Mouse (Mus musculus) heart, postnatal 0 days (tissue): ENCODE measurements around the gene Top1. TPM values are rescaled to one million over a fixed set of nuclear protein-coding genes. Genes with fewer than 3 reads are reported as not detected.
A peak's percentile ranks its signal among the peaks of the same experiment; 100 is the strongest.

Experiments
- ATAC-seq: fragments of 200-750 bp; cut with Nextera tagmentation; 2 replicates; pipeline ENCODE4 v1.8.0; 2017; ENCODE audit warnings: low read depth, moderate number of reproducible peaks, moderate library complexity; ENCODE audit not compliant: insufficient read depth
- DNase-seq: peaks from one replicate; pipeline ENCODE4 v3.0.0-alpha.2; 2016; ENCODE audit warnings: low spot score
- H3K27ac ChIP-seq: fragments of 300-500 bp; sonication (generic); 2 replicates; pipeline ENCODE4 v1.5.1; 2014; ENCODE audit warnings: low read depth, mild to moderate bottlenecking
- H3K27me3 ChIP-seq: fragments of 300-500 bp; sonication (generic); 2 replicates; pipeline ENCODE4 v1.6.1; 2014; ENCODE audit warnings: low read length, mixed read lengths; ENCODE audit not compliant: control insufficient read depth, insufficient read depth
- H3K36me3 ChIP-seq: fragments of 300-500 bp; sonication (generic); replicated peaks from 2 replicates; pipeline ENCODE4 v1.6.1; 2014; ENCODE audit warnings: low read length, mixed read lengths; ENCODE audit not compliant: control insufficient read depth, insufficient read depth
- H3K4me1 ChIP-seq: fragments of 300-500 bp; sonication (generic); 2 replicates; pipeline ENCODE4 v1.6.1; 2014; ENCODE audit warnings: antibody characterized with exemption; ENCODE audit not compliant: control insufficient read depth, insufficient read depth
- H3K4me2 ChIP-seq: fragments of 300-500 bp; sonication (generic); 2 replicates; pipeline ENCODE4 v1.6.1; 2014; ENCODE audit warnings: low read depth, mild to moderate bottlenecking, low read length, moderate library complexity
- H3K4me3 ChIP-seq: fragments of 300-500 bp; sonication (generic); 2 replicates; pipeline ENCODE4 v1.5.1; 2014; ENCODE audit warnings: low read depth, low read length
- H3K9ac ChIP-seq: fragments of 300-500 bp; sonication (generic); replicated peaks from 2 replicates; pipeline ENCODE4 v1.6.1; 2014; ENCODE audit warnings: low read depth, low read length, mixed read lengths
- H3K9me3 ChIP-seq: fragments of 300-500 bp; sonication (generic); replicated peaks from 2 replicates; pipeline ENCODE4 v1.6.1; 2016; ENCODE audit warnings: low read length; ENCODE audit not compliant: control insufficient read depth
- CTCF ChIP-seq: IDR thresholded peaks from 2 replicates; pipeline ENCODE4 v1.5.1; 2016; ENCODE audit warnings: antibody characterized with exemption, control low read depth, low read depth
- EP300 ChIP-seq: IDR thresholded peaks from 2 replicates; pipeline ENCODE4 v1.6.1; 2016; ENCODE audit warnings: antibody characterized with exemption, low read depth
- WGBS: fragments of 180-500 bp; shearing (Covaris S2); extraction: QIAGEN DNeasy Blood & Tissue Kit; methylation state at CpG from one replicate; pipeline ENCODE4 v1.1.7; 2014; 5-methylcytosine and 5-hydroxymethylcytosine counted together
- polyA plus RNA-seq: library from polyadenylated mRNA; unstranded; fragments of >200 nt; fragmentation: Nextera tagmentation; extraction: Ambion mirVana; gene quantifications from 2 replicates; pipeline ENCODE4 v1.2.1, GENCODE M21; 2015
- total RNA-seq: library from RNA; depleted of rRNA; stranded (reverse); fragments of >200 nt; gene quantifications from 2 replicates; pipeline ENCODE4 v1.2.3, GENCODE M21; 2014; ENCODE audit warnings: low replicate concordance

The Top1 gene
- total and polyA plus RNA-seq, 2 experiments from 2014 or later: 14.8 to 30.7 TPM

GRCm38 (mm10) chr2:160763816-160764215 is 118.1 kb downstream of the Top1 start:
- DNase-seq (no peak), ATAC-seq (no peak)
- Histone ChIP-seq H3K27ac (no peak overlapping the region), H3K36me3 (peaks cover 56% of the 10 kb centered on the region), H3K9me3 (no peaks in the 10 kb centered on the region), H3K27me3 (no peaks in the 10 kb centered on the region), H3K9ac (no peak overlapping the region), H3K4me3 (no peak overlapping the region), H3K4me1 (peaks cover 3% of the 10 kb centered on the region; the same call in 1 of the 2 replicates), H3K4me2 (no peak overlapping the region)
- no peak for TF ChIP-seq EP300
- TF ChIP-seq CTCF: no peak
- 80% methylated on average over 3 of the region's 3 CpGs for WGBS

GRCm38 (mm10) chr2:160764386-160764785 is 118.7 kb downstream of the Top1 start:
- Histone ChIP-seq H3K27ac (no peak overlapping the region), H3K9me3 (no peaks in the 10 kb centered on the region)
- WGBS: 79% methylated on average over 2 of the region's 2 CpGs

GRCm38 (mm10) chr2:160765096-160765495 is 119.4 kb downstream of the Top1 start:
- peaks cover 50% of the 10 kb centered on the region for H3K36me3 ChIP-seq
- no peak overlapping the region for H3K4me3 ChIP-seq
- H3K4me1 ChIP-seq: peaks cover 3% of the 10 kb centered on the region; the same call in 1 of the 2 replicates
- H3K27me3 ChIP-seq: no peaks in the 10 kb centered on the region
- H3K9me3 ChIP-seq: no peaks in the 10 kb centered on the region
- TF ChIP-seq EP300 (no peak), CTCF (no peak)
- DNase-seq: no peak
- 60% methylated on average over 3 of the region's 3 CpGs for WGBS
- no peak overlapping the region for H3K9ac ChIP-seq
- no peak overlapping the region for H3K4me2 ChIP-seq
- no peak for ATAC-seq
- H3K27ac ChIP-seq: no peak overlapping the region

More at GRCm38 (mm10) chr2:160764386-160764785, 118.7 kb downstream of the Top1 start:
- no peak overlapping the region for H3K9ac ChIP-seq
- H3K27me3 ChIP-seq: no peaks in the 10 kb centered on the region
- DNase-seq (no peak), ATAC-seq (no peak)
- no peak overlapping the region for H3K4me2 ChIP-seq
- H3K36me3 ChIP-seq: peaks cover 56% of the 10 kb centered on the region
- no peak overlapping the region for H3K4me3 ChIP-seq
- no peak for TF ChIP-seq CTCF
- no peak for TF ChIP-seq EP300
- peaks cover 3% of the 10 kb centered on the region; the same call in 1 of the 2 replicates for H3K4me1 ChIP-seq

- peak; percentile 75 for ATAC-seq
- no peak overlapping the region for H3K4me3 ChIP-seq
- H3K9me3 ChIP-seq: no peaks in the 10 kb centered on the region
- H3K4me2 ChIP-seq: no peak overlapping the region
- peak; percentile 52 for DNase-seq
- H3K27ac ChIP-seq: peak overlapping the region; percentile 27; the same call in 1 of the 2 replicates
- H3K4me1 ChIP-seq: peaks cover 3% of the 10 kb centered on the region; the same call in 1 of the 2 replicates
- H3K36me3 ChIP-seq: peaks cover 42% of the 10 kb centered on the region
- no peak overlapping the region for H3K9ac ChIP-seq
- no peaks in the 10 kb centered on the region for H3K27me3 ChIP-seq
- 0 out of 2 replicates have a peak, but pooled peaks have one; percentile 58 for TF ChIP-seq EP300
- no peak for TF ChIP-seq CTCF
- WGBS: 49% methylated on average over 5 of the region's 5 CpGs
Measured at GRCm38 (mm10) chr2:160766371-160766771, 120.7 kb downstream of the Top1 start.

GRCm38 (mm10) chr2:160767201-160767600 is 121.5 kb downstream of the Top1 start:
- Histone ChIP-seq H3K9ac (no peak overlapping the region), H3K36me3 (peaks cover 33% of the 10 kb centered on the region), H3K4me3 (no peak overlapping the region), H3K27ac (no peak overlapping the region), H3K4me2 (no peak overlapping the region), H3K9me3 (no peaks in the 10 kb centered on the region), H3K4me1 (peaks cover 3% of the 10 kb centered on the region; the same call in 1 of the 2 replicates), H3K27me3 (no peaks in the 10 kb centered on the region)
- WGBS: 95% methylated on average over 2 of the region's 2 CpGs
- no peak for DNase-seq
- TF ChIP-seq CTCF (no peak), EP300 (no peak)
- no peak for ATAC-seq
